Mouse (Mus musculus) stomach, embryonic 16.5 days (tissue): ENCODE data around the gene Edem2. TPM values are rescaled to one million over a fixed set of nuclear protein-coding genes. Genes with fewer than 3 reads are reported as not detected.

Source experiments
- polyA plus RNA-seq: library from polyadenylated mRNA; unstranded; fragments of >200 nt; fragmentation: Nextera tagmentation; extraction: Ambion mirVana; gene quantifications from 2 replicates; pipeline ENCODE4 v1.2.1, GENCODE M21; 2015

Edem2 gene
- polyA plus RNA-seq, 1 experiment from 2014 or later: 114 TPM

Other genes starting within 250 kb of the Edem2 start
- gene Acss2, start 211.5 kb downstream of the Edem2 start, polyA plus RNA-seq: 12.6 and 15.4 TPM in 2 replicates
- 4.5 and 5.0 TPM in 2 replicates for gene Ggt7, start 211.2 kb downstream of the Edem2 start, polyA plus RNA-seq
- gene Gss, start 136.7 kb downstream of the Edem2 start, polyA plus RNA-seq: 41.8 and 42.5 TPM in 2 replicates
- 0.21 and 0.58 TPM in 2 replicates for gene Myh7b, start 118.3 kb downstream of the Edem2 start, polyA plus RNA-seq
- 111 and 115 TPM in 2 replicates for gene Trpc4ap, start 37.1 kb downstream of the Edem2 start, polyA plus RNA-seq
- gene Gm17581, start 6.4 kb upstream of the Edem2 start, polyA plus RNA-seq: not detected in 2 replicates
- 18.2 and 23.1 TPM in 2 replicates for gene Procr, start 21.6 kb upstream of the Edem2 start, polyA plus RNA-seq
- 0.23 and 0.31 TPM in 2 replicates for gene Mmp24, start 45.9 kb upstream of the Edem2 start, polyA plus RNA-seq
- 22.1 and 25.7 TPM in 2 replicates for gene BC029722, start 90.0 kb upstream of the Edem2 start, polyA plus RNA-seq
- 221 and 238 TPM in 2 replicates for gene Eif6, start 97.5 kb upstream of the Edem2 start, polyA plus RNA-seq
- gene Fam83c, start 105.4 kb upstream of the Edem2 start, polyA plus RNA-seq: 5.4 and 5.8 TPM in 2 replicates
- 66.5 and 67.1 TPM in 2 replicates for gene Uqcc1, start 200.8 kb upstream of the Edem2 start, polyA plus RNA-seq
- not detected in 2 replicates for gene Gm15557, start 211.3 kb upstream of the Edem2 start, polyA plus RNA-seq
- 1.2 and 1.3 TPM in 2 replicates for gene Gdf5, start 215.9 kb upstream of the Edem2 start, polyA plus RNA-seq
- 12.3 and 16.3 TPM in 2 replicates for gene Cep250, start 227.0 kb upstream of the Edem2 start, polyA plus RNA-seq